Mouse (Mus musculus) lung, embryonic 14.5 days (tissue): ENCODE measurements around the gene BC025920. TPM values are rescaled to one million over a fixed set of nuclear protein-coding genes. Genes with fewer than 3 reads are reported as not detected.

Experiments used
- ATAC-seq: fragments of 200-750 bp; cut with Nextera tagmentation; 2 replicates; pipeline ENCODE4 v1.8.0; 2017; ENCODE audit warnings: mild to moderate bottlenecking, moderate TSS enrichment, moderate library complexity; ENCODE audit not compliant: insufficient read depth
- DNase-seq: peaks from one replicate; pipeline ENCODE4 v3.0.0-alpha.2; 2015
- H3K27ac ChIP-seq: fragments of 300-500 bp; sonication (generic); 2 replicates; pipeline ENCODE4 v1.5.1; 2014; ENCODE audit warnings: low read depth, mild to moderate bottlenecking, moderate library complexity
- H3K27me3 ChIP-seq: fragments of 300-500 bp; sonication (generic); 2 replicates; pipeline ENCODE4 v1.6.1; 2014; ENCODE audit warnings: low read length, control low read depth; ENCODE audit not compliant: insufficient read depth
- H3K36me3 ChIP-seq: fragments of 300-500 bp; sonication (generic); 2 replicates; pipeline ENCODE4 v1.6.1; 2014; ENCODE audit warnings: control low read depth; ENCODE audit not compliant: insufficient read depth
- H3K4me1 ChIP-seq: fragments of 300-500 bp; sonication (generic); 2 replicates; pipeline ENCODE4 v1.6.1; 2014; ENCODE audit warnings: antibody characterized with exemption, control low read depth; ENCODE audit not compliant: insufficient read depth
- H3K4me2 ChIP-seq: fragments of 300-500 bp; sonication (generic); 2 replicates; pipeline ENCODE4 v1.6.1; 2014; ENCODE audit warnings: mild to moderate bottlenecking
- H3K4me3 ChIP-seq: fragments of 300-500 bp; sonication (generic); 2 replicates; pipeline ENCODE4 v1.5.1; 2014; ENCODE audit warnings: low read depth, low read length
- H3K9ac ChIP-seq: fragments of 300-500 bp; sonication (generic); 2 replicates; pipeline ENCODE4 v1.6.1; 2014
- H3K9me3 ChIP-seq: fragments of 300-500 bp; sonication (generic); 2 replicates; pipeline ENCODE4 v1.6.1; 2016; ENCODE audit warnings: low read depth, low read length, control low read depth
- CTCF ChIP-seq: IDR thresholded peaks from 2 replicates; pipeline ENCODE4 v1.5.1; 2016; ENCODE audit warnings: antibody characterized with exemption, low read depth
- WGBS: fragments of 180-500 bp; shearing (Covaris S2); extraction: QIAGEN DNeasy Blood & Tissue Kit; methylation state at CpG from one replicate; pipeline ENCODE4 v1.1.7; 2014; 5-methylcytosine and 5-hydroxymethylcytosine counted together
- polyA plus RNA-seq: library from polyadenylated mRNA; unstranded; fragments of >200 nt; fragmentation: Nextera tagmentation; extraction: Ambion mirVana; gene quantifications from 2 replicates; pipeline ENCODE4 v1.2.1, GENCODE M21; 2014

BC025920 gene
- polyA plus RNA-seq, 1 experiment from 2014 or later: 0.61 TPM

- H3K27me3 ChIP-seq: no peaks in the 10 kb centered on the region
- no peak overlapping the region for H3K4me3 ChIP-seq
- no peaks in the 10 kb centered on the region for H3K4me1 ChIP-seq
- H3K9me3 ChIP-seq: peaks cover 10% of the 10 kb centered on the region; the same call in 1 of the 2 replicates
- H3K27ac ChIP-seq: no peak overlapping the region
- H3K4me2 ChIP-seq: no peak overlapping the region
- ATAC-seq: no peak
- no peak overlapping the region for H3K9ac ChIP-seq
- WGBS: 89% methylated on average over 10 of the region's 10 CpGs
- no peak for DNase-seq
- H3K36me3 ChIP-seq: peaks cover 10% of the 10 kb centered on the region; the same call in 1 of the 2 replicates
- TF ChIP-seq CTCF: no peak
These were observed 49.1 kb downstream of the BC025920 start for GRCm38 (mm10) chr10:81655178-81655577.

- Histone ChIP-seq H3K4me1 (no peaks in the 10 kb centered on the region), H3K9me3 (peaks cover 10% of the 10 kb centered on the region; the same call in 1 of the 2 replicates), H3K27ac (no peak overlapping the region), H3K27me3 (no peaks in the 10 kb centered on the region), H3K9ac (no peak overlapping the region), H3K4me2 (no peak overlapping the region), H3K36me3 (peaks cover 10% of the 10 kb centered on the region; the same call in 1 of the 2 replicates), H3K4me3 (no peak overlapping the region)
- 100% methylated on average over 2 of the region's 2 CpGs for WGBS
- TF ChIP-seq CTCF: no peak
- DNase-seq (no peak), ATAC-seq (no peak)
These were observed 50.1 kb downstream of the BC025920 start for GRCm38 (mm10) chr10:81656174-81656573.

Other genes starting within 250 kb of the BC025920 start
- gene Mfsd12, start 248.8 kb upstream of the BC025920 start, polyA plus RNA-seq: 7.7 and 8.5 TPM in 2 replicates
- 0.65 and 0.92 TPM in 2 replicates for gene 4930404N11Rik, start 240.5 kb upstream of the BC025920 start, polyA plus RNA-seq
- 109 and 116 TPM in 2 replicates for gene Fzr1, start 227.8 kb upstream of the BC025920 start, polyA plus RNA-seq
- gene Dohh, start 221.8 kb upstream of the BC025920 start, polyA plus RNA-seq: 57.5 and 67.0 TPM in 2 replicates
- gene Gm48551, start 221.8 kb upstream of the BC025920 start, polyA plus RNA-seq: 2.8 and 3.8 TPM in 2 replicates
- 1.3 and 1.4 TPM in 2 replicates for gene Gm48552, start 217.3 kb upstream of the BC025920 start, polyA plus RNA-seq
- gene Smim24, start 213.2 kb upstream of the BC025920 start, polyA plus RNA-seq: 2.8 and 3.3 TPM in 2 replicates
- 86.0 and 86.5 TPM in 2 replicates for gene Nfic, start 150.6 kb upstream of the BC025920 start, polyA plus RNA-seq
- 0.09 and 0.30 TPM in 2 replicates for gene Celf5, start 123.6 kb upstream of the BC025920 start, polyA plus RNA-seq
- 82.1 and 97.3 TPM in 2 replicates for gene Ncln, start 109.9 kb upstream of the BC025920 start, polyA plus RNA-seq
- 1.3 and 1.7 TPM in 2 replicates for gene S1pr4, start 106.1 kb upstream of the BC025920 start, polyA plus RNA-seq
- gene Gna15, start 82.0 kb upstream of the BC025920 start, polyA plus RNA-seq: 1.1 and 1.7 TPM in 2 replicates
- 81.2 and 88.2 TPM in 2 replicates for gene Gna11, start 61.1 kb upstream of the BC025920 start, polyA plus RNA-seq
- 360 and 404 TPM in 2 replicates for gene Aes, start 46.8 kb upstream of the BC025920 start, polyA plus RNA-seq
- gene Tle2, start 31.7 kb upstream of the BC025920 start, polyA plus RNA-seq: 27.5 and 32.5 TPM in 2 replicates
- 24.1 and 25.2 TPM in 2 replicates for gene Tle6, start 5.2 kb upstream of the BC025920 start, polyA plus RNA-seq
- gene Sirt6, start 21.5 kb downstream of the BC025920 start, polyA plus RNA-seq: 35.8 and 39.3 TPM in 2 replicates
- 6.1 and 7.3 TPM in 2 replicates for gene Ankrd24, start 22.3 kb downstream of the BC025920 start, polyA plus RNA-seq
- 4.0 and 4.7 TPM in 2 replicates for gene Gm10778, start 42.8 kb downstream of the BC025920 start, polyA plus RNA-seq
- gene Zfp433, start 98.6 kb downstream of the BC025920 start, polyA plus RNA-seq: 18.1 and 22.9 TPM in 2 replicates
- 14.2 and 14.4 TPM in 2 replicates for gene Gm3055, start 164.9 kb downstream of the BC025920 start, polyA plus RNA-seq
- gene Gm4767, start 205.9 kb downstream of the BC025920 start, polyA plus RNA-seq: 3.6 and 4.0 TPM in 2 replicates